Mouse (Mus musculus): ENCODE data around the gene Hist1h4h. TPM values are rescaled to one million over a fixed set of nuclear protein-coding genes. Genes with fewer than 3 reads are reported as not detected.
"Not testable (repeated sequence)": the region's sequence is repeated elsewhere in the genome, so short reads cannot be mapped to it uniquely, and the experiment has no call there.

The Hist1h4h gene
- total and polyA plus RNA-seq, 3 experiments: 61.9 to 239 (median 212) TPM

DNA sequence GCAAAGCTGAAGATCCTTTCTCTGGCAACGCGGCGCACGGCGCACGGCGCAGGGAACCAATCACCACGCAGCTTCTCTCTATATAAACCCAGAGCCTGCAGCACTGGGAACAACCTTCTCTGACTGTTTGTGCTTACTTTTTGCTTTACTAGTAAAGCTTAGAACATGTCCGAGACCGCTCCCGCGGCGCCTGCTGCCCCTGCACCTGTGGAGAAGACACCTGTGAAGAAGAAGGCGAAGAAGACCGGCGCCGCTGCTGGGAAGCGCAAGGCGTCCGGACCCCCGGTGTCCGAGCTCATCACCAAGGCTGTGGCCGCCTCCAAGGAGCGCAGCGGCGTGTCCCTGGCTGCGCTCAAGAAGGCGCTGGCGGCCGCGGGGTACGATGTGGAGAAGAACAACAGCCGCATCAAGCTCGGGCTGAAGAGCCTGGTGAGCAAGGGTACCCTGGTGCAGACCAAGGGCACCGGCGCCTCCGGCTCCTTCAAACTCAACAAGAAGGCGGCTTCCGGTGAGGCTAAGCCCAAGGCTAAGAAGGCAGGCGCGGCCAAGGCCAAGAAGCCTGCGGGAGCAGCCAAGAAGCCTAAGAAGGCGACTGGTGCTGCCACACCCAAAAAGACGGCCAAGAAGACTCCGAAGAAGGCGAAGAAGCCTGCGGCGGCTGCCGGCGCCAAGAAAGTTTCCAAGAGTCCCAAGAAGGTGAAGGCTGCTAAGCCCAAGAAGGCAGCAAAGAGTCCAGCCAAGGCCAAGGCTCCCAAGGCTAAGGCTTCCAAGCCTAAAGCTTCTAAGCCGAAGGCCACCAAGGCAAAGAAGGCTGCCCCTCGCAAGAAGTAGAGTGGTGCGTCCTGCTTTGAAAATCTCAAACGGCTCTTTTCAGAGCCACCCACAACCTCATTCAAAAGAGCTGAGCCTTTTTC is 24.3 kb downstream of the Hist1h4h start:
- peak overlapping the region; percentile 79 for H3K27ac ChIP-seq
- peak overlapping the region; percentile 73 for H3K9ac ChIP-seq (ENCODE audit: low read depth, low read length)
- H3K79me2 ChIP-seq (replicated peaks; ENCODE audit: control insufficient read depth, insufficient read depth, low read length): no peaks in the 10 kb centered on the region
- intact Hi-C loops (cut with DNase I): no loop called here
- H3K36me3 ChIP-seq (ENCODE audit: control insufficient read depth, insufficient read depth, low read length): no peaks in the 10 kb centered on the region; the same call in 1 of the 2 replicates
- under 1% methylated on average over 54 of the region's 54 CpGs for WGBS
- DNase-seq: peak; percentile 69 to 83
- peaks cover 2% of the 10 kb centered on the region for H3K4me1 ChIP-seq (ENCODE audit: control insufficient read depth, insufficient read depth, low read length)
- no peaks in the 10 kb centered on the region for H3K27me3 ChIP-seq (ENCODE audit: control insufficient read depth, insufficient read depth, low read length)
- peak overlapping the region; percentile 65 for H3K4me3 ChIP-seq
- peak; percentile 94 for TF ChIP-seq POLR2A (IDR thresholded peaks at IDR 0.05; ENCODE audit: insufficient read depth, low read depth, low read length)
- no peak for TF ChIP-seq CTCF (IDR thresholded peaks at IDR 0.05)
- 0 out of 2 replicates have a peak, but pooled peaks have one; percentile 50 for TF ChIP-seq EP300 (IDR thresholded peaks at IDR 0.05; ENCODE audit: insufficient read depth, low read depth, low read length)

DNA sequence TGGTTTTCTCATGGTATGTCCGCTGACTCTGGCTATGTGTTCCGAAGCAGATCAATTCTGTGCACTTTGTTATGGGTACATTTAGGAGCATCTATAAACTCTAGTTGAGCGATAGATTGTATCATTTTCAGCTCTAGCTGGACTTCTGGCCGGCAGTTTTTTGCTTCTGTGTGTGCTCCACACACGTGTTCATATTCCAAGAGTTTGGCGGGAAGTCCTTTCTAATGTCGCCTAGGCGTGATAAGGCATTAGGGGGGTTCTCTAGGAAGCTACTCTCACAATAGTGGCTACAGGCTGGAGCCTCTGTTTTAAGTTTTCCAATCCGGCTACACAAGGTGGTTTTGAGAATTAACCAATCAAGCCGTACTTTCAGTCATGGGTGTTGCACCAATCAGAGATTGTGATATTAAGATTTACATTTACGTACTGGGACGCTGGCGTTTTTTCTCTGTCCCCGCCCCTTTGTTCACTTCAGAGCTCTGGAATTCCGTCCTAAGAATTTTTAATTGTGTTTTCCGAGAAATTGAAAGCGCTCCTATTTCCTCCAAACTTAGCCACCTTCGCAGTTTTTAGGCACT is 25.1 kb downstream of the Hist1h4h start:
- peak; percentile 62 to 73 for DNase-seq
- Histone ChIP-seq H3K36me3 (ENCODE audit: control insufficient read depth, insufficient read depth, low read length) (no peaks in the 10 kb centered on the region; the same call in 1 of the 2 replicates), H3K27me3 (ENCODE audit: control insufficient read depth, insufficient read depth, low read length) (no peaks in the 10 kb centered on the region), H3K4me1 (ENCODE audit: control insufficient read depth, insufficient read depth, low read length) (peaks cover 2% of the 10 kb centered on the region), H3K4me3 (peak overlapping the region; percentile 65), H3K79me2 (replicated peaks; ENCODE audit: control insufficient read depth, insufficient read depth, low read length) (no peaks in the 10 kb centered on the region), H3K27ac (peak overlapping the region; percentile 79), H3K9ac (ENCODE audit: low read depth, low read length) (peak overlapping the region; percentile 73)
- WGBS: under 1% methylated on average over 18 of the region's 18 CpGs
- no peak for TF ChIP-seq CTCF (IDR thresholded peaks at IDR 0.05)
- no peak for TF ChIP-seq EP300 (IDR thresholded peaks at IDR 0.05; ENCODE audit: insufficient read depth, low read depth, low read length)
- peak; percentile 80 for TF ChIP-seq POLR2A (IDR thresholded peaks at IDR 0.05; ENCODE audit: insufficient read depth, low read depth, low read length)
- intact Hi-C loops (cut with DNase I): no loop called here

DNA sequence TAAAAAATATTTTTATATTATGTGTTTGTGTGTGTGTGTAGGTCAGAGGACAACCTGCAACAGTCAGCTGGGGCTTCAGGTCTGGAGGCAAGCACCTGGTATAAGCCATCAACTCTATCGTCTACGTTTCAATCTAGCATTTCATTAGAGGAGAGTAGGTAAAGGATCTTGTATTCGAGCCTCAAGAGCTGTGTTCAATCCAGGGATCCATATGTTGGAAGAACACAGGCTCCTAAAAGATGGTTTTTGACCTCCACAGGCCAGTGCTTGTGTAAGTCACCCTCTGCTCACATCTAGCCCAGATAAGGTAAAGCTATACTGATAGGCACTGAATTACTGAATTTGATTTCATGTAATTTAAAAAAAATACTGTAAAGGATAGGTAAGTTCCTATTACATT is 26.1 kb downstream of the Hist1h4h start:
- no peaks in the 10 kb centered on the region; the same call in 1 of the 2 replicates for H3K36me3 ChIP-seq (ENCODE audit: control insufficient read depth, insufficient read depth, low read length)

DNA sequence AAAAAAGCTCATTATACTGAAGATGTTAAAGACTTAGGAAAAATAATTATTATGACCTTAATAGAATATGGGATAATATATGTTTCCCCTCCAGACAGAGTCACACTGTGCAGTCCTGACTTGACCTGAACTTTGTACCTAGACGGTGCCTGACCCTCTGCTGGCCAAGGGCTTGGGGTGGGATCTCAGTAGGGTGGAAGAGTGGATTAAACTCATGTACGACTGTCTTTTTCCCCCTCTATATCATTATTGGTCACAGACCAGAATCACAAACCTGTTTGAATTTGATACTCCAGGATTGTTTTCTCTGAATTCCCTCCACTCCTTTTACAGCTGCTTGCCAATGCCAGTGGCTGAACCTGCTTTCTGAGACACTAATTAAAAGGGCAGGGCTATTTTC is 29.8 kb downstream of the Hist1h4h start:
- intact Hi-C loops (cut with DNase I); H3K36me3 ChIP-seq (ENCODE audit: control insufficient read depth, insufficient read depth, low read length); H3K27ac ChIP-seq; H3K79me2 ChIP-seq (replicated peaks; ENCODE audit: control insufficient read depth, insufficient read depth, low read length); H3K4me1 ChIP-seq (ENCODE audit: control insufficient read depth, insufficient read depth, low read length); H3K27me3 ChIP-seq (ENCODE audit: control insufficient read depth, insufficient read depth, low read length); DNase-seq; H3K4me3 ChIP-seq; H3K9ac ChIP-seq (ENCODE audit: low read depth, low read length): not testable (repeated sequence)
- 39% methylated on average over 2 of the region's 2 CpGs for WGBS

More for the DNA sequence above, 26.1 kb downstream of the Hist1h4h start:
- DNase-seq: no peak
- Histone ChIP-seq H3K27me3 (ENCODE audit: control insufficient read depth, insufficient read depth, low read length) (no peaks in the 10 kb centered on the region), H3K27ac (no peak overlapping the region), H3K4me1 (ENCODE audit: control insufficient read depth, insufficient read depth, low read length) (peaks cover 2% of the 10 kb centered on the region), H3K4me3 (no peak overlapping the region), H3K79me2 (replicated peaks; ENCODE audit: control insufficient read depth, insufficient read depth, low read length) (no peaks in the 10 kb centered on the region), H3K9ac (ENCODE audit: low read depth, low read length) (no peak overlapping the region)
- TF ChIP-seq POLR2A (IDR thresholded peaks at IDR 0.05; ENCODE audit: insufficient read depth, low read depth, low read length) (no peak), CTCF (IDR thresholded peaks at IDR 0.05) (no peak), EP300 (IDR thresholded peaks at IDR 0.05; ENCODE audit: insufficient read depth, low read depth, low read length) (no peak)
- intact Hi-C loops (cut with DNase I): no loop called here
- WGBS: 77% methylated on average over 3 of the region's 3 CpGs

DNA sequence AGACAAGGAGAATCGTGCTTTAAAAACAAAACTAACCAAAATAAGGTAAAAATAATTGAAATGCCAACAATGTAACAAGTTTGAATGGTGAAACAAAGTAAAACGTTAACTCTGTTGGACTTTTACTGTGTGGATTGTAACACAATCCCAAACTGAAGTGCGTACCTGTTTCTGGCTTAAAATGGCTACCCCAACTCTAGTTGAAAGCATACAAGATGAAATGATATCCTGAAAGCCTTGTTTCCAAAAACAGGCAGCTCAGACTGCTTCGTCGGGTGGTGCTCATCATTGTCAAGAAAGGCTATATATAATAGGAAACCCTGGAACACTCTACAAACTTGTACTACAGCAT is 30.7 kb downstream of the Hist1h4h start:
- H3K79me2 ChIP-seq (replicated peaks; ENCODE audit: control insufficient read depth, insufficient read depth, low read length); intact Hi-C loops (cut with DNase I); DNase-seq; H3K36me3 ChIP-seq (ENCODE audit: control insufficient read depth, insufficient read depth, low read length); H3K27me3 ChIP-seq (ENCODE audit: control insufficient read depth, insufficient read depth, low read length); H3K4me1 ChIP-seq (ENCODE audit: control insufficient read depth, insufficient read depth, low read length); H3K9ac ChIP-seq (ENCODE audit: low read depth, low read length): not testable (repeated sequence)
- peak overlapping the region; percentile 50 for H3K4me3 ChIP-seq
- 0% methylated on average over 2 of the region's 5 CpGs for WGBS
- H3K27ac ChIP-seq: peak overlapping the region; percentile 94
